Mouse (Mus musculus): ENCODE data around the gene Gm20458. TPM values are rescaled to one million over a fixed set of nuclear protein-coding genes. Genes with fewer than 3 reads are reported as not detected.
A peak's percentile ranks its signal among the peaks of the same experiment; 100 is the strongest.

Gene Gm20458
- polyA plus RNA-seq, 1 experiment from 2014 or later, result 17.9 TPM

DNA sequence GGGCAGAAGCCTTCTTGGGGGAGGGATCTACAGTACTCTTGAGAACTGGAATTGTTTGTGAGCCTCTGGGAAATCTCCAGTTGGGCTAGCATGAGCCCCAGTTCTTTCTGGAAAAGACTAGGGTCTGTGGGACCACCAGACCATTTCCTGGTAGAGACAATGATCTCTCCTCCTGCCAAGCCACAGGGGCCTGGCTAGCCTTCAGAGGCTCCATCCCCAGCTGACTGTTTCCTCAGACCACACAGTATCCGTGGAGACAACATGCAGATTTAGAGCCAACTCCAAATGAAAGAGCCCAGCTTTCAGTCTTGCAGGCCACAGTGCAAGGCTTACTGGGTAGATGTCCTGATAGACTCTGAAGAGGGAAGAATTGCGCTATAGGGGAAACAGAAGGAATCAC, 33.4 kb downstream of the Gm20458 start:
- H3K4me1 ChIP-seq, result peaks cover 8% of the 10 kb centered on the region; the same call in 1 of the 2 replicates
- no peak overlapping the region for H3K4me3 ChIP-seq (replicated peaks)
- 56% methylated on average over 2 of the region's 2 CpGs for WGBS
- H3K36me3 ChIP-seq, result 0 out of 2 replicates have a peak, but pooled peaks cover 5% of the 10 kb centered on the region
- no peak overlapping the region for H3K27ac ChIP-seq
- no peaks in the 10 kb centered on the region for H3K27me3 ChIP-seq (replicated peaks)
- H3K9ac ChIP-seq, result no peak overlapping the region
- H3K4me2 ChIP-seq, result no peak overlapping the region
- no peaks in the 10 kb centered on the region for H3K9me3 ChIP-seq
- ATAC-seq (ENCODE audit: insufficient read depth, low FRiP score, low read depth), result no peak

DNA sequence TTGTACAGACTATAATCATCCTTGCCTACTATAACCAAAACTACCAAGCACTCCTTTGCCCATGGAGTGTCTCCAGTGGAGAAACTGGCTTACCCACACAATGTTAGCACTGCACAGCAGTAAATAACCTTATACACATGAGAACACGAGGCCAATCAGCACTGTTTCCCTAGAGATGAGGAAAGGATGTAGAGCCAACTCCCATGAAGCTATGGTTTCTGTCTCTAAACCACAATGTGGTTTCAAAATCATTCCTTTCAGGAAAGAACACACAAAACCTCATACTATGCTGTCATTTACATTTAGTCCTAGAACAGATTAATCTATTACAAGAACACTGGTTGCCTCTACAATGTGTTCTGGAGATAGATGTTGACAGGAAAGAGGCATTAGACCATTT, 35.6 kb downstream of the Gm20458 start:
- 51% methylated on average over 1 of the region's 1 CpGs for WGBS
- Histone ChIP-seq H3K4me2 (no peak overlapping the region; the same call in 1 of the 2 replicates), H3K9ac (no peak overlapping the region), H3K4me3 (replicated peaks) (no peak overlapping the region), H3K9me3 (no peaks in the 10 kb centered on the region), H3K27me3 (replicated peaks) (no peaks in the 10 kb centered on the region), H3K4me1 (peaks cover 8% of the 10 kb centered on the region; the same call in 1 of the 2 replicates), H3K27ac (no peak overlapping the region), H3K36me3 (peaks cover 4% of the 10 kb centered on the region; the same call in 1 of the 2 replicates)
- no peak for ATAC-seq (ENCODE audit: insufficient read depth, low FRiP score, low read depth)

DNA sequence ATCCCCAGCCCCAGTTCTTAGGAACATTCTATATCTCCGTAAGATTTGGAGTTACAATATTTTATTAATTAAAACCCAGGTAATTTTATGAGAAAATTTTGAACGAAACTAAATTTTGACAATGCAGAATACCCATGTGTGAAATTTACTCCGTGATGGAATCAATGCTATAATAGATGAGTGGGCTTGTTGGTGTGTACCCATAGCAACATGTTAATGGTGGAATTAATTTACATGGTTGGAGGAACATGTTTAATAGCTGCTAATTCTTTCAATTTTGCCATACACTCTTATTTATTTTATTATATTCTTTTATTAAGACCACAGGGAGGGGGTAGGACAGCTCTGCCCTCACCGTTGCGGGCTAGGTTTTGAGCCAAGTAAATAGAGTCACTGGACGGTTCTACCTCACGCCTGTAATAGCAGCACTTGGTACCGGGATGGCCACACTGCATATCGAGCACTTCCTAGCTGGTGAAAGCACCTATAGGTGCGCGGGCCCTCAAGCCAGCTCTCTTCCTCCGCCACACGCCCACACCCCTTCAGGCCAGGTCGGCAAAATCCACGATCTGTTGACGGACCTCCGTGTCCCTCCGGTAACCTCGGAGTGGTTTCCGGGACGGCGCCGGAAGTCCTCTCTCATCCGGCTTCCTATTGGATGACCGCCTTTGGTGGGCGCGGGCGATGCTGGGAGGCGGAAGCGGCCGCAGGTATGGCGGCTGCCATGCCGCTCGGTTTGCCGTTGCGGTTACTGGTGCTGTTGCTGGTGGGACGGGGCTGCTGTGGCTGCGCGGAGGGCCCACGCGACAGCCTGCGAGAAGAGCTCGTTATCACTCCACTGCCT, 36.3 kb downstream of the Gm20458 start, which contains the start of gene Pigt:
Gene Pigt (plus strand): TSS at position 674 of the 844 bp plus-strand sequence.
- Histone ChIP-seq H3K4me2 (peak within 1 kb of the TSS; percentile 93), H3K4me3 (replicated peaks) (peak within 1 kb of the TSS; percentile 85), H3K27me3 (replicated peaks) (no peaks in the 10 kb centered on the region), H3K27ac (peak within 1 kb of the TSS; percentile 64), H3K9ac (peak within 1 kb of the TSS; percentile 39; the same call in 1 of the 2 replicates), H3K4me1 (peaks cover 8% of the 10 kb centered on the region; the same call in 1 of the 2 replicates), H3K9me3 (no peaks in the 10 kb centered on the region), H3K36me3 (peaks cover 10% of the 10 kb centered on the region; the same call in 1 of the 2 replicates)
- peak; percentile 92 for ATAC-seq (ENCODE audit: insufficient read depth, low FRiP score, low read depth)
- 4% methylated on average over 43 of the region's 43 CpGs for WGBS

DNA sequence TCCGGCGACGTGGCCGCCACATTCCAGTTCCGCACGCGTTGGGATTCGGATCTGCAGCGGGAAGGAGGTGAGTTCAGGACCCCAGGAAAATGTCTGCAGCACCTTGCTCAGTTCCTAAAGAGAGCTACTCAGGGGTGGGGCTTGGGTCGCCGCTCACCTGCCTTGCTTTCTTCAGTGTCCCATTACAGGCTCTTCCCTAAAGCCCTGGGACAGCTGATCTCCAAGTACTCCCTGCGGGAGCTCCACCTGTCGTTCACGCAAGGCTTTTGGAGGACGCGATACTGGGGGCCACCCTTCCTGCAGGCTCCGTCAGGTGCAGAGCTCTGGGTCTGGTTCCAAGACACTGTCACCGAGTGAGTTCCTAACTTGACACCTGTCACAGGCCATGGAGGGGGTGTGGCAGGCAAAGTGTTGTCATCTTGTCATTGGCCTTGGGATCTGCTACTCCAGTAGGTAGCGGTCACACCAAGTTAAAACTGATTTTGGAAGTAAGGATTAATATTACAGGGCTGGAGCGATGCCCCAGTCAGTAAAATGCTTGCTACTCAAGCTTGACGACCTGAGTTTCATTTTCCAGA, 37.0 kb downstream of the Gm20458 start:
- Histone ChIP-seq H3K4me2 (peak overlapping the region; percentile 93), H3K4me1 (peaks cover 8% of the 10 kb centered on the region; the same call in 1 of the 2 replicates), H3K9ac (peak overlapping the region; percentile 29; the same call in 1 of the 2 replicates), H3K9me3 (no peaks in the 10 kb centered on the region), H3K27ac (0 out of 2 replicates have a peak overlapping the region, but pooled peaks have one; percentile 12), H3K4me3 (replicated peaks) (peak overlapping the region; percentile 85), H3K36me3 (peaks cover 16% of the 10 kb centered on the region), H3K27me3 (replicated peaks) (no peaks in the 10 kb centered on the region)
- peak; percentile 37; the same call in 1 of the 2 replicates for ATAC-seq (ENCODE audit: insufficient read depth, low FRiP score, low read depth)
- WGBS, result 6% methylated on average over 21 of the region's 21 CpGs

GRCm38 (mm10) chr2:164499317-164499716, 38.5 kb downstream of the Gm20458 start:
- Histone ChIP-seq H3K27me3 (replicated peaks) (no peaks in the 10 kb centered on the region), H3K4me3 (replicated peaks) (no peak overlapping the region), H3K36me3 (peaks cover 30% of the 10 kb centered on the region), H3K9ac (no peak overlapping the region), H3K9me3 (no peaks in the 10 kb centered on the region), H3K4me2 (no peak overlapping the region), H3K4me1 (peaks cover 8% of the 10 kb centered on the region; the same call in 1 of the 2 replicates), H3K27ac (no peak overlapping the region)
- ATAC-seq (ENCODE audit: insufficient read depth, low FRiP score, low read depth), result no peak
- 73% methylated on average over 5 of the region's 5 CpGs for WGBS

- peaks cover 8% of the 10 kb centered on the region; the same call in 1 of the 2 replicates for H3K4me1 ChIP-seq
- WGBS, result 89% methylated on average over 7 of the region's 7 CpGs
- no peak for ATAC-seq (ENCODE audit: insufficient read depth, low FRiP score, low read depth)
- H3K4me2 ChIP-seq, result no peak overlapping the region
- H3K27me3 ChIP-seq (replicated peaks), result no peaks in the 10 kb centered on the region
- no peak overlapping the region for H3K4me3 ChIP-seq (replicated peaks)
- no peak overlapping the region for H3K9ac ChIP-seq
- H3K36me3 ChIP-seq, result peaks cover 41% of the 10 kb centered on the region
- no peaks in the 10 kb centered on the region for H3K9me3 ChIP-seq
- H3K27ac ChIP-seq, result no peak overlapping the region
These were observed 39.7 kb downstream of the Gm20458 start for GRCm38 (mm10) chr2:164500511-164500910.

GRCm38 (mm10) chr2:164504919-164505318, 44.2 kb downstream of the Gm20458 start:
- H3K4me1 ChIP-seq, result no peaks in the 10 kb centered on the region
- no peak overlapping the region for H3K4me2 ChIP-seq
- no peak overlapping the region for H3K9ac ChIP-seq
- no peaks in the 10 kb centered on the region for H3K9me3 ChIP-seq
- 97% methylated on average over 3 of the region's 3 CpGs for WGBS
- no peak for ATAC-seq (ENCODE audit: insufficient read depth, low FRiP score, low read depth)
- no peaks in the 10 kb centered on the region for H3K27me3 ChIP-seq (replicated peaks)
- no peak overlapping the region for H3K4me3 ChIP-seq (replicated peaks)
- no peak overlapping the region for H3K27ac ChIP-seq
- peaks cover 43% of the 10 kb centered on the region for H3K36me3 ChIP-seq

DNA sequence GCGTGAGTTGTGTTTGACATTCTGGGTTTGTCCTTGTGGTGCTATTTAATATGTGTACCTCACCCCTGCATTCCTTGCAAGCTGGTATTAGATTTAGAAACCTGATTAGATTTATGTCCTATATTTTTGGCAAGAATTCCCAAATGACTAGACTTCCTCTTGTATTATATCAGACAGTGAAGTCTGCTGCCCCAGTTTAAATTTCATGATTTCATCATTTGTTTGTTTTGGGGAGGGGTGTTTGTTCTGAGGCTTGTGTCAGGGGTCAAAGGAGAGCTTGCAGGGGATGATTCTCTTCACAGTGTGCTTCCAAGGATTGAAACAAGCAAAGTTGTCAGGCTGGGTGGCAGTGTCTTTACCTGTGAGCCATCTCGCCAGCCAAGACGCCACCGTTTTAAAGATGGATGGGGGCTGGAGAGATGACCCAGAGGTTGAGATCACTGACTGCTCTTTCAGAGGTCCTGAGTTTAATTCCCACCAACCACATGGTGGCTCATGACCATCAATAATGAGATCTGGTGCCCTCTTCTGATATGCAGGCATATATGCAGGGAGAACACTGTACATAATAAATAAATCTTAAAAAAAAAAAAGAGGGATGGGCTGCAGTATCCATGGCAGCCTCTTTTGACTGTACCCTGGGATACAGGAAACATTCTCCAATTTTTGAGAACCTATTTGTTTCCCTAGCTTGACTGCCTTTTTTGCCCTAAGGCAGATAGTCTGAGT, 45.0 kb downstream of the Gm20458 start:
- ATAC-seq (ENCODE audit: insufficient read depth, low FRiP score, low read depth), result no peak
- H3K27ac ChIP-seq, result no peak overlapping the region
- 77% methylated on average over 4 of the region's 4 CpGs for WGBS
- H3K9ac ChIP-seq, result no peak overlapping the region
- no peaks in the 10 kb centered on the region for H3K9me3 ChIP-seq
- no peaks in the 10 kb centered on the region for H3K27me3 ChIP-seq (replicated peaks)
- H3K4me2 ChIP-seq, result no peak overlapping the region
- H3K4me3 ChIP-seq (replicated peaks), result no peak overlapping the region
- peaks cover 43% of the 10 kb centered on the region for H3K36me3 ChIP-seq
- H3K4me1 ChIP-seq, result no peaks in the 10 kb centered on the region

- H3K4me1 ChIP-seq, result 0 out of 2 replicates have a peak, but pooled peaks cover 7% of the 10 kb centered on the region
- 92% methylated on average over 19 of the region's 19 CpGs for WGBS
- H3K4me3 ChIP-seq (replicated peaks), result no peak overlapping the region
- no peak overlapping the region for H3K9ac ChIP-seq
- no peak overlapping the region for H3K27ac ChIP-seq
- no peak for ATAC-seq (ENCODE audit: insufficient read depth, low FRiP score, low read depth)
- H3K27me3 ChIP-seq (replicated peaks), result no peaks in the 10 kb centered on the region
- peaks cover 27% of the 10 kb centered on the region for H3K36me3 ChIP-seq
- H3K4me2 ChIP-seq, result no peak overlapping the region
- no peaks in the 10 kb centered on the region for H3K9me3 ChIP-seq
These were observed 47.0 kb downstream of the Gm20458 start for GRCm38 (mm10) chr2:164507811-164508210.

DNA sequence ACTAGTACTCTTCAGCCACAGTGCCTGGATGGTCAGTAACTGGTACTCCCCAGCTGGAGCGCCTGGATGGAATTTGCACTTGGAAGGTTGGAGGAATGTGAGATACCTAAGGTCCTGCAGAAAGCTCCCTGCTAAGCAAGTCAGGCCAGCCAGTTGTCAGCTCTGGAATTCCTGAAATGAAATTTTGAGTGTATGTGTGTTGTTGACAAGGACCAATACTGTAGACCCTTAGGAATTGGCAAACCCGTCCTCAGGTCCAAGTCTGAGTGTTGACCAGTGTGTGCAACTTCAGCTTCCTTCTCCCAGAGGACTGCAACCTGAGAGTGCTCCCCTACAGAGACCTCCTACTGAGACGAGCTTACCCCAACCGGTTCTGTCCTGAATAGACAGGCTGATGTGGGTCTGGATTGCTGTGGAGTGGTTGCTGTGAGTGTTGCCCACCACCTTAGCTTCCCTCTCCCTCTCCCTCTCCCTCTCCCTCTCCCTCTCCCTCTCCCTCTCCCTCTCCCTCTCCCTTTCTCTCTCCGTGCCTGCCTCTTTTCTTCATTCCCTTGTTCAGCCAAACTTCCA, 49.9 kb downstream of the Gm20458 start:
- no peak for ATAC-seq (ENCODE audit: insufficient read depth, low FRiP score, low read depth)
- H3K4me2 ChIP-seq, result no peak overlapping the region
- WGBS, result 39% methylated on average over 5 of the region's 5 CpGs
- H3K4me3 ChIP-seq (replicated peaks), result no peak overlapping the region
- no peak overlapping the region for H3K9ac ChIP-seq
- H3K4me1 ChIP-seq, result 0 out of 2 replicates have a peak, but pooled peaks cover 7% of the 10 kb centered on the region
- H3K27me3 ChIP-seq (replicated peaks), result no peaks in the 10 kb centered on the region
- 0 out of 2 replicates have a peak, but pooled peaks cover 3% of the 10 kb centered on the region for H3K36me3 ChIP-seq
- H3K27ac ChIP-seq, result no peak overlapping the region
- no peaks in the 10 kb centered on the region for H3K9me3 ChIP-seq
